Mouse (Mus musculus): ENCODE data around the gene Plbd2.
A peak's percentile ranks its signal among the peaks of the same experiment; 100 is the strongest.

Plbd2 gene

DNA sequence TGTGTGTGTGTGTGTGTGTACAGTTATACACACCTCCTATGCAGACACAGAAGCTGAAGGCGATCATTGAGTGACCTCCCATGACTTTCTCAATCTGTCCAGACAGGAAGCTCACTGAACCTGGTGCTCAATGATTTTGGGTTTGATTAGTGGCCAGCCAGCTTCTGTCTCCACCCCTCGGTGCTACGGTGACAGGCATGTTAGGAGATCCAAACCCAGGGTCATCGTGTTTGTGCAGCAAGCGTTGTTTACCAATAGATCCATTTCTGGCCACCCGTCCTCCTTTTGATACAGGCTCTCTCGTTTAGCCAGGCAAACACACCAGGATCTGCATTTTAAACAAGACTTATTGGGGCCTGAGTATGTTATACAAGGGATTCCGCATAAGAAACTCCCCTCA lies 28.2 kb upstream of the Plbd2 start:
- H3K36me3 ChIP-seq (ENCODE audit: insufficient read depth, low read length): peaks cover 64% of the 10 kb centered on the region
- H3K9me3 ChIP-seq (ENCODE audit: low read length): no peaks in the 10 kb centered on the region
- peaks cover 68% of the 10 kb centered on the region for H3K4me1 ChIP-seq (replicated peaks; ENCODE audit: low read depth, low read length)
- no peak overlapping the region for H3K4me3 ChIP-seq (replicated peaks; ENCODE audit: low read length)
- TF ChIP-seq POU5F1 (IDR thresholded peaks at IDR 0.05; ENCODE audit: borderline replicate concordance, low read length) (no peak), CTCF (conservative IDR thresholded peaks at IDR 0.05; ENCODE audit: low read length) (no peak), NANOG (IDR thresholded peaks at IDR 0.05; ENCODE audit: borderline replicate concordance, low read length) (no peak)
- H3K27me3 ChIP-seq (ENCODE audit: insufficient read depth, low read length): no peaks in the 10 kb centered on the region

DNA sequence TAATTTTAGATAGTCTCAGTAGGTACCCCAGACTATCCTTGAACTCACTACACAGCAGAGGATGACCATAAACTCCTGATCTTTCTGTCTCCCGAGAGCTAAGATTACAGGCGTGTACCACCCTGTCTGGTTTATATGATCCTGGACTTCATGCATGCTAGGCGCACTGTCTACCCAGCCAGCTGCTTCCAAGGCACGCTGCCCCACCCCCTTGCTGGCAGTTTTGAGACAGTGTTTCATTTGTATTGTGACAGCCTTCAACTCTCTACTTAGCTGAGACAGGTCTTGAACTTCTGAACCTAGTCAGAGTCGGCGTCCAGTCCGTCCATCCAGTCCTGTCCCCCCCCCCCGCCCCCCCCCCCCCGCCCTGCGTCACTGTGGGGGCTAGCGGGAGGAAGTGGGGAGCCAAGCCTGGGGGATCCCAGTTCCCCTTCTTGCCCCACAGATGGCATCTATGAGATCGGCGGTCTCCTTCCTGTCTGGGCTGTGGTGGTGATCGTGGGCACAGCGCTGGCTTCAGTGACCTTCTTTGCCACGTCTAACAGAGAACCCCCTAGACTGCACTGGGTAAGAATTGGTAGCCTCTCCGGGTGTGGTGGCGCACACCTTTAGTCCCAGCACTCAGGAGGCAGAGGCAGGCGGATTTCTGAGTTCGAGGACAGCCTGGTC lies 24.0 kb upstream of the Plbd2 start:
- H3K36me3 ChIP-seq (ENCODE audit: insufficient read depth, low read length): peaks cover 75% of the 10 kb centered on the region
- no peaks in the 10 kb centered on the region for H3K9me3 ChIP-seq (ENCODE audit: low read length)
- H3K27me3 ChIP-seq (ENCODE audit: insufficient read depth, low read length): no peaks in the 10 kb centered on the region
- no peak overlapping the region for H3K4me3 ChIP-seq (replicated peaks; ENCODE audit: low read length)
- H3K4me1 ChIP-seq (replicated peaks; ENCODE audit: low read depth, low read length): peaks cover 75% of the 10 kb centered on the region
- TF ChIP-seq NANOG (IDR thresholded peaks at IDR 0.05; ENCODE audit: borderline replicate concordance, low read length): no peak
- no peak for TF ChIP-seq CTCF (conservative IDR thresholded peaks at IDR 0.05; ENCODE audit: low read length)
- no peak for TF ChIP-seq POU5F1 (IDR thresholded peaks at IDR 0.05; ENCODE audit: borderline replicate concordance, low read length)

DNA sequence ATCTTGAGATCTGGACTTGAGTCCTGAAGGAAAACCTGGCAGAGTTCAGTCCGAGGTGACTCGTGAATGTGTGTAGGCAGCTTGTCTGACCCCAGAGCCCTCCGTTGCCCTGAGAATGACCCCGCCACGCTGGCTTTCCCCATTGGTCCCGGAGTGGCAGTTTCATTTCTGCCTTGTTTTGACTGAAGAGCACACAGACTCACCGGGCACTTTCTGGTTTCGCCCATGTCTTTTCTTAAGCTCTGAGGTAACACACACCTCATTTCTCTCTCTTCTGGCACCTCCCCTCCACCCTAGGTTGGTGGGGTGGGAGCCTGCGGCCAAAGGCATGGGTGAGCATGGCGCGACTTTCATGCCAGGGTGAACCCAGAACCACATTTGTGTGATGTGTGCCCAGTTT lies 22.9 kb upstream of the Plbd2 start:
- Histone ChIP-seq H3K9me3 (ENCODE audit: low read length) (no peaks in the 10 kb centered on the region), H3K36me3 (ENCODE audit: insufficient read depth, low read length) (peaks cover 75% of the 10 kb centered on the region), H3K27me3 (ENCODE audit: insufficient read depth, low read length) (no peaks in the 10 kb centered on the region), H3K4me3 (replicated peaks; ENCODE audit: low read length) (peak overlapping the region; percentile 21; the same call in 1 of the 2 replicates), H3K4me1 (replicated peaks; ENCODE audit: low read depth, low read length) (peaks cover 65% of the 10 kb centered on the region)
- TF ChIP-seq CTCF (conservative IDR thresholded peaks at IDR 0.05; ENCODE audit: low read length) (no peak), NANOG (IDR thresholded peaks at IDR 0.05; ENCODE audit: borderline replicate concordance, low read length) (no peak), POU5F1 (IDR thresholded peaks at IDR 0.05; ENCODE audit: borderline replicate concordance, low read length) (no peak)

DNA sequence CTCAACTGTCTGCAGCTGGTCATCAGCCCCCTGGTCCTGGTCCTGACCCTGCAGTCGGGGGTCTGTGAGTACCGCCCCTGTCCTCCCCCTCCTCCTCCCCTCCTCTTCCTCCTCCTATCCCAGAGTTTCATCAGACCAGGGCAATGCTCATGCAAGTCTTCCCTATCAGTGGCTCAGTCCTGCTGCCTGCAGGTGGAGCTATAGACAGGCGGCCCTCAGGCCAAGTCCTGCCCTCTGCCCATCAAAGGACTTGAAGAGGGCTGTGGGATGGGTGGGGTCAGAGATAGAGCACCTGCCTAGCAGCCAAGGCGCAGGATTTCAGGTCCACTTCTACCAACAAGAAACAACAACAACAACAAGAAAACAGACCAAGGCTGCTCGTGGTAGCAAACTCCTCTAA lies 22.3 kb upstream of the Plbd2 start:
- H3K36me3 ChIP-seq (ENCODE audit: insufficient read depth, low read length): peaks cover 75% of the 10 kb centered on the region

DNA sequence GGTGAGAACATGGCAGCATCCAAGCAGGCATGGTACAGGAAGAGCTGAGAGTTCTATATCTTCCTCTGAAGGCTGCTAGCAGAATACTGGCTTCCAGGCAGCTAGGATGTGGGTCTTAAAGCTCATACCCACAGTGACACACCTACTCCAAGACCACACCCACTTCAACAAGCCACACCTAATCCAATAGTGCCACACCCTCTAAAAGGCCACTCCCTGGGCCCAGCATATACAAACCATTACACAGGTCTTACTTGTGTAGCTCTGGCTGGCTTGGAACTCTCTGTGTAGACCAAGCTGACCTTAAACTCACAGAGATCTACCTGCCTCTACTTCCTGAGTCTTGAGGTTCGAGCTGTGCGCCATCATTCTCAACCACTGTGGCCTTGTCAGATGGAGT lies 21.3 kb upstream of the Plbd2 start:
- TF ChIP-seq NANOG (IDR thresholded peaks at IDR 0.05; ENCODE audit: borderline replicate concordance, low read length): no peak
- TF ChIP-seq CTCF (conservative IDR thresholded peaks at IDR 0.05; ENCODE audit: low read length): no peak
- no peak for TF ChIP-seq POU5F1 (IDR thresholded peaks at IDR 0.05; ENCODE audit: borderline replicate concordance, low read length)
- peaks cover 76% of the 10 kb centered on the region for H3K36me3 ChIP-seq (ENCODE audit: insufficient read depth, low read length)
- H3K9me3 ChIP-seq (ENCODE audit: low read length): no peaks in the 10 kb centered on the region
- H3K4me3 ChIP-seq (replicated peaks; ENCODE audit: low read length): 0 out of 2 replicates have a peak overlapping the region, but pooled peaks have one; percentile 21
- peaks cover 59% of the 10 kb centered on the region for H3K4me1 ChIP-seq (replicated peaks; ENCODE audit: low read depth, low read length)
- H3K27me3 ChIP-seq (ENCODE audit: insufficient read depth, low read length): no peaks in the 10 kb centered on the region

More for the DNA sequence above, 22.3 kb upstream of the Plbd2 start:
- Histone ChIP-seq H3K9me3 (ENCODE audit: low read length) (no peaks in the 10 kb centered on the region), H3K4me1 (replicated peaks; ENCODE audit: low read depth, low read length) (peaks cover 59% of the 10 kb centered on the region), H3K4me3 (replicated peaks; ENCODE audit: low read length) (peak overlapping the region; percentile 21), H3K27me3 (ENCODE audit: insufficient read depth, low read length) (no peaks in the 10 kb centered on the region)
- peak; percentile 30 for TF ChIP-seq CTCF (conservative IDR thresholded peaks at IDR 0.05; ENCODE audit: low read length)
- no peak for TF ChIP-seq POU5F1 (IDR thresholded peaks at IDR 0.05; ENCODE audit: borderline replicate concordance, low read length)

DNA sequence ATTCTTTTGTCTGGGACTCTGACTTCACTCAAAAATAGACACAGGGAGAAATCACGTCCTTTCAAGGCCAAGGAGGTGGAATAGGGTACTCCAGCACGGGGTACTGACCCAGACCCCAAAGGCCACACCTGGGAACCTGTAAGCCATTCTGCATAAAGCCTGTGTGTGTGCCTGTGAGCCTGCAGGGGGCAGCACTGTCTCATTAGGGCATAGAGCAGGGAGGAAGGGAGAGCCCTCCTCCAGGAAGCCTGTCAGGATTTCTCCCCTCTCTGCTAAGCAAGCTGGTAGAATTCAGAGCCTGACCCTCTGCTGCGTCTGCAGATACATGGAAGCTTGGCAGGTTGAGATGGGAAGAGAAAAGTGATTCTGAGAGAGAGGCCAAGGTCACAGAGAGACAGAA lies 19.2 kb upstream of the Plbd2 start:
- H3K36me3 ChIP-seq (ENCODE audit: insufficient read depth, low read length): peaks cover 65% of the 10 kb centered on the region
- peaks cover 61% of the 10 kb centered on the region for H3K4me1 ChIP-seq (replicated peaks; ENCODE audit: low read depth, low read length)
- no peak for TF ChIP-seq NANOG (IDR thresholded peaks at IDR 0.05; ENCODE audit: borderline replicate concordance, low read length)
- peak; percentile 80 for TF ChIP-seq CTCF (conservative IDR thresholded peaks at IDR 0.05; ENCODE audit: low read length)
- no peaks in the 10 kb centered on the region for H3K9me3 ChIP-seq (ENCODE audit: low read length)
- no peaks in the 10 kb centered on the region for H3K27me3 ChIP-seq (ENCODE audit: insufficient read depth, low read length)
- no peak overlapping the region for H3K4me3 ChIP-seq (replicated peaks; ENCODE audit: low read length)

DNA sequence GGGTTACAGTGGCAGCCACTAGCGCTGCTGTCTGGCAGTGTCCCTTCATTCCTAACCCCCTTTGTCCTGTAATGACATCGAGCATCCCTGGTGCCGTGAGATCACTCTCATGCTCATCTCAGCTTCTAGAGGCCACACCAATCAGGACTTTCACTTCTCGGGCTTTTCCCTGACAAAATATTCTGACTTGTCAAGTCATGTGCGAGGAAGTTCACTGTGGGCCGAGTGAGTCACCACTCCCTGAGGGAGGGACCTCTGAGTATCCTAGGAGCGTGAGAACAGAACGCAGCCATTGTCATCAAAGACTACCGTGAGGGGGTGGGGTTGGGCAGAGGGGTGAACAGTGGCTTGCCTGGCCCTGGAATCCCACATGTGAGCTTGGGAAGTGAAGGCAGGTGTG lies 14.1 kb upstream of the Plbd2 start:
- Histone ChIP-seq H3K27me3 (ENCODE audit: insufficient read depth, low read length) (no peaks in the 10 kb centered on the region), H3K4me1 (replicated peaks; ENCODE audit: low read depth, low read length) (peaks cover 69% of the 10 kb centered on the region), H3K4me3 (replicated peaks; ENCODE audit: low read length) (no peak overlapping the region), H3K36me3 (ENCODE audit: insufficient read depth, low read length) (peaks cover 40% of the 10 kb centered on the region), H3K9me3 (ENCODE audit: low read length) (no peaks in the 10 kb centered on the region)
- no peak for TF ChIP-seq CTCF (conservative IDR thresholded peaks at IDR 0.05; ENCODE audit: low read length)
- no peak for TF ChIP-seq POU5F1 (IDR thresholded peaks at IDR 0.05; ENCODE audit: borderline replicate concordance, low read length)
- TF ChIP-seq NANOG (IDR thresholded peaks at IDR 0.05; ENCODE audit: borderline replicate concordance, low read length): no peak

DNA sequence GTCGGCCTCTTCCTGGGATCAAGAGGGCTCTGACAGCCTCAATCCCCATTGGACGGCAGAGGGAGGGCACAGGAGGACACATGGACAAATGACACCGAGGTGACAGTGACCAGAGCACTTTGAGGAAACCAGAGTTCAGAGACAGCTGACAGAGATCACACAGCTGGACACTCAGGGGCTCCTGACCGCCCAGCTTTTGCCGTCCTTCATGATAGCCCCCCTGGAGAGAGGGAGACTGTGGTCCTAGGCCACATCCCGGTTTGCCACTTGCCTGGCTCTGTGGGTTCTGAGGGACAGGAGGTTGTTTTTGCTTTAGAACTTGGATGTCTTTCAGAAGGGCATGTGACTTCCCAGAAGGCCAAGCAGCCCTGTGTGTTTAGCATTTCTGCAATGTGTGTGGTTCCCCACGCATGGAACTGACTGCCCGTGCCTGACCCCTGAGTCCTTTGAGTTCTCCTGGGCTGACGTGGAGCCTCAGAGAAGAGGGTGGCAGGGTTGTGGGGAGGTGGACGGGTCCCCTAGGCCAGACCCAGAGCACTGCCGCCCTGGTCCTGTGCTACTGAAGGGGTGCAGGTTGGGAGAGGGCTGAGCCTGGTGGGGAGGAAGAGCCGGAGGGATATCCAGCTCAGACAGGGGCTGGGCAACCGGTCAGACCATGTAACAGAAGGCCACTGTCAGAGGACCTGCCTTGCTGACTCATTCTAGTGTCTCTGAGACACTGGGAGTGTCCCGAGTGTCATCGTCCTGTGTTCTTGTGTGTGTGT lies 13.0 kb upstream of the Plbd2 start:
- no peaks in the 10 kb centered on the region for H3K9me3 ChIP-seq (ENCODE audit: low read length)
- H3K4me1 ChIP-seq (replicated peaks; ENCODE audit: low read depth, low read length): peaks cover 80% of the 10 kb centered on the region
- H3K27me3 ChIP-seq (ENCODE audit: insufficient read depth, low read length): peaks cover 4% of the 10 kb centered on the region; the same call in 1 of the 2 replicates
- TF ChIP-seq POU5F1 (IDR thresholded peaks at IDR 0.05; ENCODE audit: borderline replicate concordance, low read length) (no peak), NANOG (IDR thresholded peaks at IDR 0.05; ENCODE audit: borderline replicate concordance, low read length) (no peak), CTCF (conservative IDR thresholded peaks at IDR 0.05; ENCODE audit: low read length) (no peak)
- 0 out of 2 replicates have a peak overlapping the region, but pooled peaks have one; percentile 13 for H3K4me3 ChIP-seq (replicated peaks; ENCODE audit: low read length)
- H3K36me3 ChIP-seq (ENCODE audit: insufficient read depth, low read length): peaks cover 28% of the 10 kb centered on the region

All from E14TG2a.4 (cell line).